Mouse (Mus musculus) G1E (cell line): ENCODE results near the gene Pipox. TPM values are rescaled to one million over a fixed set of nuclear protein-coding genes. Genes with fewer than 3 reads are reported as not detected.

Experiments used
- ATAC-seq: 2 replicates; pipeline ENCODE4 v1.8.0; 2016; ENCODE audit warnings: mild to moderate bottlenecking; ENCODE audit not compliant: insufficient number of reproducible peaks, poor library complexity, low FRiP score, severe bottlenecking; ENCODE audit errors: extremely low read depth
- DNase-seq: peaks from one replicate; pipeline ENCODE4 v3.0.0; 2012; ENCODE audit warnings: low spot score
- H3K27me3 ChIP-seq: 2 replicates; pipeline ENCODE4 v1.6.1; 2012; ENCODE audit warnings: mild to moderate bottlenecking, low read length, inconsistent platforms; ENCODE audit not compliant: insufficient read depth
- H3K36me3 ChIP-seq: replicated peaks from 2 replicates; pipeline ENCODE3; 2012; ENCODE audit warnings: mild to moderate bottlenecking, inconsistent platforms
- H3K4me1 ChIP-seq: 2 replicates; pipeline ENCODE4 v1.6.1; 2012; ENCODE audit warnings: low read depth, low read length, inconsistent platforms, mixed read lengths; ENCODE audit not compliant: insufficient read depth
- H3K4me3 ChIP-seq: 2 replicates; pipeline ENCODE4 v1.5.1; 2012; ENCODE audit warnings: low read depth, mild to moderate bottlenecking, inconsistent platforms, low read length, moderate library complexity, mixed read lengths
- H3K9me3 ChIP-seq: replicated peaks from 2 replicates; pipeline ENCODE4 v1.6.1; 2012; ENCODE audit warnings: inconsistent platforms
- CTCF ChIP-seq: IDR thresholded peaks from 2 replicates; pipeline ENCODE4 v1.5.1; 2012; ENCODE audit warnings: low read depth, low read length, inconsistent platforms, mixed read lengths
- GATA1 ChIP-seq: IDR thresholded peaks from 2 replicates; pipeline ENCODE4 v1.6.1; 2012; ENCODE audit warnings: borderline replicate concordance, low read length, inconsistent platforms, mixed read lengths
- GATA2 ChIP-seq: IDR thresholded peaks from 2 replicates; pipeline ENCODE4 v1.6.1; 2012; ENCODE audit warnings: low read depth, low read length, inconsistent platforms, borderline replicate concordance
- POLR2AphosphoS5 ChIP-seq: IDR thresholded peaks from 2 replicates; pipeline ENCODE4 v1.6.1; 2012; ENCODE audit warnings: low read depth, low read length, inconsistent platforms; ENCODE audit not compliant: insufficient replicate concordance
- TAL1 ChIP-seq: conservative IDR thresholded peaks from 2 replicates; pipeline ENCODE4 v1.6.1; 2012; ENCODE audit warnings: low read depth, low read length, inconsistent platforms, mixed read lengths
- polyA plus RNA-seq: library from polyadenylated mRNA; stranded (reverse); fragments of >175 nt; gene quantifications from 2 replicates; pipeline ENCODE4 v1.2.3, GENCODE M21; 2012
- total RNA-seq, 2 experiments: library from RNA; stranded (forward) in 1 of 2; stranded (reverse) in 1 of 2; fragments of 200-1000 nt in 1 of 2; fragments of >200 nt in 1 of 2; fragmentation: Nextera tagmentation in 1 of 2; gene quantifications; 2 replicates each; pipeline ENCODE4 v1.2.3; 2014 to 2017

Gene Pipox
- total and polyA plus RNA-seq, 3 experiments = not detected

- peaks cover 2% of the 10 kb centered on the region; the same call in 1 of the 2 replicates for H3K4me1 ChIP-seq
- TF ChIP-seq TAL1 (no peak), POLR2AphosphoS5 (no peak), GATA2 (no peak), CTCF (no peak), GATA1 (no peak)
- no peaks in the 10 kb centered on the region for H3K9me3 ChIP-seq
- DNase-seq (no peak), ATAC-seq (no peak)
- no peaks in the 10 kb centered on the region; the same call in 1 of the 2 replicates for H3K27me3 ChIP-seq
- H3K4me3 ChIP-seq = no peak overlapping the region
- peaks cover 96% of the 10 kb centered on the region for H3K36me3 ChIP-seq
Measured at GRCm38 (mm10) chr11:77852195-77852594, 41.7 kb downstream of the Pipox start.

DNA sequence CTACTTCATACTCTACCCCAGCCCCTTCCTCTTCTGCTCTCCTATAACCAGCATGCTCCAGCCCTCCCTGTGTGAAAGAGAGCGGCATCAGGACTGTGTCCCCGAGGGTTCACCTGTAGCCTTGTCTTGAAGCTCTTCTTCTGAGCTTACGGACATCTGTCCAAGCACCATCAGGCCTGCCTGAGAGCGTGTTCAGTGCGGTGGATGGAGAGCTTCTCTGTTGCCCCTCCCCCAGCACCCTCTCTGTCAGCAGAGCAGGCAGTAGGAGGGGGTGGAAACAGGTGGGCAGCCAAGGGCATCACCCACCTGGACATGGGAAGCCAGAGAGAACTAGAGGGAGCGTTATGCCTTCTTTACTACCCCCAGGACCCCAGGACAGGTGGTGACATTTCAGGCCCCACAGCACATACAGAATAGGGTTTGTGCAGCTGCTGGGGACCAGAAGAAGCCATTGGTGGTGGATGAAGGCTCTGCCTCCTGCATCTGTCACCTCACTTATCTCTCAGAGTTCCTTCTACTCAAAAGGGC is 42.3 kb downstream of the Pipox start:
- no peak for TF ChIP-seq GATA2
- no peak for TF ChIP-seq GATA1
- no peak for TF ChIP-seq CTCF
- no peak for TF ChIP-seq POLR2AphosphoS5
- TF ChIP-seq TAL1 = no peak
- Histone ChIP-seq H3K4me3 (no peak overlapping the region), H3K9me3 (no peaks in the 10 kb centered on the region), H3K36me3 (peaks cover 96% of the 10 kb centered on the region), H3K27me3 (no peaks in the 10 kb centered on the region; the same call in 1 of the 2 replicates), H3K4me1 (peaks cover 2% of the 10 kb centered on the region; the same call in 1 of the 2 replicates)
- DNase-seq (no peak), ATAC-seq (no peak)

GRCm38 (mm10) chr11:77850401-77851244 is 43.3 kb downstream of the Pipox start:
- Histone ChIP-seq H3K4me3 (no peak overlapping the region), H3K36me3 (peaks cover 96% of the 10 kb centered on the region), H3K27me3 (no peaks in the 10 kb centered on the region; the same call in 1 of the 2 replicates), H3K9me3 (no peaks in the 10 kb centered on the region), H3K4me1 (peaks cover 2% of the 10 kb centered on the region; the same call in 1 of the 2 replicates)
- TF ChIP-seq CTCF (no peak), GATA1 (no peak), POLR2AphosphoS5 (no peak), TAL1 (no peak), GATA2 (no peak)
- DNase-seq = no peak
- no peak for ATAC-seq

DNA sequence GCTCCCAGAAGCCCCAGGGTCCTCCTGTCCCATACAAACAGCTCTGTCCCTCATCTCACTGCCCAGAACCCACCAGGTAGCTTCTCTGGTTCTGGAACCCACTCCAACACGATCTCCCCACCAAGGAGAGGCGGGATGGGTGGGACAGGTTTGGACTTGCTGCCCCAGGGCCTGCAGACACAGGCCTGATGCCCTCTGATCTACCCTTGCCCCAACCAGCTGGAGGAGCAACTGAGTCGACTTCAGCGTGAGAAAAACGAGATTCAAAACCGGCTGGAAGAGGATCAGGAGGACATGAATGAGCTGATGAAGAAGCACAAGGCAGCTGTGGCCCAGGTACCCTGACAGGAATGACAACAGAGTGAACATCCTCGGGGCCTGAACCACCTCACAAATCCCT is 44.7 kb downstream of the Pipox start:
- Histone ChIP-seq H3K4me3 (no peak overlapping the region), H3K4me1 (peaks cover 2% of the 10 kb centered on the region; the same call in 1 of the 2 replicates), H3K36me3 (peaks cover 95% of the 10 kb centered on the region), H3K27me3 (no peaks in the 10 kb centered on the region; the same call in 1 of the 2 replicates), H3K9me3 (no peaks in the 10 kb centered on the region)
- DNase-seq = no peak
- TF ChIP-seq POLR2AphosphoS5 (no peak), CTCF (no peak), TAL1 (no peak), GATA2 (no peak), GATA1 (no peak)
- ATAC-seq = no peak

GRCm38 (mm10) chr11:77848131-77848530 is 45.8 kb downstream of the Pipox start:
- no peak for ATAC-seq
- peaks cover 95% of the 10 kb centered on the region for H3K36me3 ChIP-seq
- H3K4me1 ChIP-seq = peaks cover 2% of the 10 kb centered on the region; the same call in 1 of the 2 replicates

More at GRCm38 (mm10) chr11:77848131-77848530, 45.8 kb downstream of the Pipox start:
- no peak overlapping the region for H3K4me3 ChIP-seq
- no peak for DNase-seq
- H3K9me3 ChIP-seq = no peaks in the 10 kb centered on the region
- no peaks in the 10 kb centered on the region; the same call in 1 of the 2 replicates for H3K27me3 ChIP-seq
- no peak for TF ChIP-seq CTCF
- TF ChIP-seq TAL1 = no peak
- TF ChIP-seq GATA2 = no peak
- no peak for TF ChIP-seq POLR2AphosphoS5
- TF ChIP-seq GATA1 = no peak
